Mouse (Mus musculus) layer of hippocampus, adult 18-20 months (tissue): ENCODE results near the gene Ccr4. TPM values are rescaled to one million over a fixed set of nuclear protein-coding genes. Genes with fewer than 3 reads are reported as not detected.

Experiments used
- DNase-seq, 2 experiments: peaks; one replicate each; pipeline ENCODE4 v3.0.0; 2022; ENCODE audit warnings: low spot score in 2 of 2
- long read RNA-seq: library from polyadenylated mRNA; stranded (forward); transcript quantifications from one replicate; pipeline ENCODE4 v2.0.0, GENCODE M21; 2021
- total RNA-seq, 2 experiments: library from RNA; stranded (reverse); gene quantifications; 2 replicates each; pipeline ENCODE4 v1.2.3; 2021

Gene Ccr4
- not detected for total RNA-seq
- long read RNA-seq, result 0 reads

- DNase-seq, result no peak
These were observed at the start of gene Ccr4 for GRCm38 (mm10) chr9:114504816-114505215. Gene Ccr4, minus strand, starts transcription at chr9:114504916.

- no peak for DNase-seq
These were observed 49.1 kb upstream of the Ccr4 start for GRCm38 (mm10) chr9:114553828-114554227.

- DNase-seq, result no peak
These were observed 45.3 kb upstream of the Ccr4 start for GRCm38 (mm10) chr9:114550033-114550432.

GRCm38 (mm10) chr9:114549117-114549516 lies 44.4 kb upstream of the Ccr4 start:
- DNase-seq, result no peak

- no peak for DNase-seq
These were observed 43.8 kb upstream of the Ccr4 start for GRCm38 (mm10) chr9:114548496-114548895.

GRCm38 (mm10) chr9:114547643-114548077 lies 42.9 kb upstream of the Ccr4 start:
- DNase-seq, result no peak

GRCm38 (mm10) chr9:114546765-114547164 lies 42.0 kb upstream of the Ccr4 start:
- DNase-seq, result no peak

GRCm38 (mm10) chr9:114544754-114545393 lies 40.2 kb upstream of the Ccr4 start:
- no peak for DNase-seq

- no peak for DNase-seq
These were observed 39.4 kb upstream of the Ccr4 start for GRCm38 (mm10) chr9:114543882-114544753.

GRCm38 (mm10) chr9:114541279-114541741 lies 36.6 kb upstream of the Ccr4 start:
- no peak for DNase-seq

GRCm38 (mm10) chr9:114538996-114539563 lies 34.4 kb upstream of the Ccr4 start:
- no peak for DNase-seq

GRCm38 (mm10) chr9:114536628-114537027 lies 31.9 kb upstream of the Ccr4 start:
- DNase-seq, result no peak

- peak in 1 of 2 experiments; percentile 55 for DNase-seq
These were observed 30.2 kb upstream of the Ccr4 start for GRCm38 (mm10) chr9:114534747-114535517.

GRCm38 (mm10) chr9:114533848-114534247 lies 29.1 kb upstream of the Ccr4 start:
- DNase-seq, result no peak

- DNase-seq, result no peak
These were observed 26.6 kb upstream of the Ccr4 start for GRCm38 (mm10) chr9:114531276-114531675.

GRCm38 (mm10) chr9:114528680-114529048 lies 23.9 kb upstream of the Ccr4 start:
- no peak for DNase-seq

- DNase-seq, result no peak
These were observed 23.4 kb upstream of the Ccr4 start for GRCm38 (mm10) chr9:114527992-114528679.

GRCm38 (mm10) chr9:114527085-114527484 lies 22.4 kb upstream of the Ccr4 start:
- no peak for DNase-seq

GRCm38 (mm10) chr9:114526581-114526980 lies 21.9 kb upstream of the Ccr4 start:
- no peak for DNase-seq

- DNase-seq, result no peak
These were observed 21.2 kb upstream of the Ccr4 start for GRCm38 (mm10) chr9:114525891-114526290.
